Mouse (Mus musculus): Measurements from ENCODE around the gene Lmtk3.

Lmtk3 gene

GRCm38 (mm10) chr7:45784524-45785372 lies 1.2 kb downstream of the Lmtk3 start, which contains the start of gene Sult2b1:
Gene Sult2b1, minus strand, starts transcription at chr7:45784669.
- DNase-seq (ENCODE audit: extremely low read depth, low read depth) = no peak

- no peak for DNase-seq (ENCODE audit: extremely low read depth, low read depth)
Observed at GRCm38 (mm10) chr7:45785388-45786135, 2.0 kb downstream of the Lmtk3 start.

GRCm38 (mm10) chr7:45786136-45786578 lies 2.6 kb downstream of the Lmtk3 start:
- no peak for DNase-seq (ENCODE audit: extremely low read depth, low read depth)

DNA sequence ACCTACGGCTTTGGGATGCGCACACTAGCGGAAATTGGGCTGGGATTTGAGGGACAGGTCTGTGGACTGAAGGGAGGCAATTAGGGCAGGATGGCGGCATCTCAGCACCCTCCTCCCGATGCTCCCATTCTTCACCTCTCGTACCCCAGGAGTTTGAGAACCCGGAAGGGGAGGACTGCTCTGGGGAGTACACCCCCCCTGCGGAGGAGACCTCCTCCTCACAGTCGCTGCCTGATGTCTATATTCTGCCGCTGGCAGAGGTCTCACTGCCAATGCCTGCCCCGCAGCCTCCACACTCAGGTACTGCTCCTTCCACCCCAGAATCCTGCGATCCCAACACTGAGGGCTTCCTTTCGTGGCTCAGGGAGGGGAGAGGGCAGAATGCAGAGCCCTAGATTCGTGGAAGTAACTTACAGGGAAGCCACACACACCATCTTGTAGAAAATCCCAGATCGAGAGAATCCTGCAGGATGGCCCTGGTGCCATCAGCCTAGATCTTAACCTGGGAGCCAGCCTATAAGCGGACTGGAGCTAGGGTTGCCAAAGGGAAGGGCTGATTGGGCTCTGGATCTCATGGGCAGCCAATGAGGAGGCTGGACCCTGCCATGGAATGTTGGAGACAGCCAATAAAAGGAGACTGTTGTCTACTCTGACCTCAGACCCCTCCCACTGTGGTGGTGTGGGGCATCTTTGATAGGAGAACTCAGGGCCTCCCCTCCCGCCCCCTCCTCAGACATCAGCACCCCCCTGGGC lies 3.3 kb downstream of the Lmtk3 start:
- DNase-seq (ENCODE audit: extremely low read depth, low read depth) = peak; percentile 77

DNA sequence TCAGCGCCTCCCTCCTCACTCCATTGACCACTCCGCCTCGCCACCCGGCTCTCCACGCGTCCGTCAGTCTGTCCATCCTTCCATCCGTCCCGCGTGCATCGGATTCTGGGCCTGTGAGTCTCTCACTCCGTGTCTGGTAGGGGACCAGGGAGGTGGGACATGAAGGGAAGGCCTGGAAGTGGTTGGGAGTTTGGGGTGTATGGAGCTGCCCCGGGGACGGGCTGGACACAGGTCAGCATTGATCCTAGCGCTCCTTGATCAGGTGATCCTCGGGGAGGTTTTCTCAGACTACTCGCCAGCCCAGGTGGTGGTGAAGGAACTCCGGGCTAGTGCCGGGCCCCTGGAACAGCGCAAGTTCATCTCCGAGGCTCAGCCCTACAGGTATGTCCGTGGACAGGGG lies 4.1 kb downstream of the Lmtk3 start:
- no peak for DNase-seq (ENCODE audit: extremely low read depth, low read depth)

- DNase-seq (ENCODE audit: extremely low read depth, low read depth) = no peak
Observed at GRCm38 (mm10) chr7:45790721-45791120, 7.2 kb downstream of the Lmtk3 start.

DNA sequence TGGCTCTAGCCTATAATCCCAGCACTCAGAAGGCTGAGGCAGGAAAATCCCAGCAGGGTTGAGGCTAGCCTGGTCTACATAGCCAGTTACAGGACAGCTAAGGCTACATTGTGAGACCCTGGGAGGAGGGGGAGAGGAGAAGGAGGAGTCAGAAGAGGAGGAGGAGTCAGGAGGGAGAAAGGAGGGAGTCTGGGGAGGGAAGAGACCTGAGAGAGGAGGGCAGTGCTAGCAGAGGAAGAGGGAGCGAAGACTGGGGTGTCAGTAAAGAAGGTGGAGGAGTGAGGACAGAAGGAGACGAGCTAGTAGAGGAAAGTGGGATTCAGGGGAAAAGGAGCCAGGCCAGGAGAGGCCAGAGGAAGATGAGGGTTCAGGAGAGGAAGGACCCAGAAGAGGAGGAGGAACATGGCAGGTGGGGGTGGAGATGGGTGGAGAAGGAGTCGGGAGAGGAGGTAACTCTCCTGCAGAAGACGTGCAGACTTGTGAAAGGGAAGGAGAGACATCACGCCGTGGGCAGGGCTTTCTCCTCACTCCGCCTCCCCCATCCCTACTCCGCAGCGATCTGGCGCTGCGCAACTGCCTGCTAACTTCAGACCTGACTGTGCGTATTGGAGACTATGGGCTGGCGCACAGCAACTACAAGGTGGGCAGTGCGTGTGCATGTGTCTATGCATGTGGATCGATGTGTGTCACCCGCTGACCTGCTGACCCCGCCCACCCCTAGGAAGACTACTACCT lies 8.4 kb downstream of the Lmtk3 start:
- DNase-seq (ENCODE audit: extremely low read depth, low read depth) = no peak

- no peak for DNase-seq (ENCODE audit: extremely low read depth, low read depth)
Observed at GRCm38 (mm10) chr7:45793240-45793639, 9.7 kb downstream of the Lmtk3 start.

DNA sequence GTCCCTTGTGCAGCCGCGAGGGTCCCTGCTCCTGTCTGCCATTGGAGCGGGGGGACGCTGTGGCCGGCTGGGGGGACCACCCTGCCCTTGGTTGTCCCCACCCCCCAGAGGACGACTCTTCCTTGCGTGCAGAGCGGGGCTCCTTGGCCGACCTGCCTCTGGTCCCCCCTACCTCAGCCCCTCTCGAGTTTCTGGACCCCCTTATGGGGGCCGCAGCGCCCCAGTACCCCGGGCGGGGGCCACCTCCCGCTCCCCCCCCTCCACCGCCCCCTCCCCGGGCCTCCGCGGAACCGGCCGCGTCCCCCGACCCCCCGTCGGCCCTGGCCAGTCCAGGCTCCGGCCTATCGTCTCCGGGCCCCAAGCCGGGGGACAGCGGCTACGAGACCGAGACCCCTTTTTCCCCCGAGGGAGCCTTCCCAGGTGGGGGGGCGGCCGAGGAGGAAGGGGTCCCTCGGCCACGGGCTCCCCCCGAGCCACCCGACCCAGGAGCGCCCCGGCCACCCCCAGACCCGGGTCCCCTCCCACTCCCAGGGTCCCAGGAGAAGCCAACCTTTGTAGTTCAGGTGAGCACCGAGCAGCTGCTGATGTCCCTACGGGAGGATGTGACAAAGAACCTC lies 10.5 kb downstream of the Lmtk3 start:
- DNase-seq (ENCODE audit: extremely low read depth, low read depth) = no peak

DNA sequence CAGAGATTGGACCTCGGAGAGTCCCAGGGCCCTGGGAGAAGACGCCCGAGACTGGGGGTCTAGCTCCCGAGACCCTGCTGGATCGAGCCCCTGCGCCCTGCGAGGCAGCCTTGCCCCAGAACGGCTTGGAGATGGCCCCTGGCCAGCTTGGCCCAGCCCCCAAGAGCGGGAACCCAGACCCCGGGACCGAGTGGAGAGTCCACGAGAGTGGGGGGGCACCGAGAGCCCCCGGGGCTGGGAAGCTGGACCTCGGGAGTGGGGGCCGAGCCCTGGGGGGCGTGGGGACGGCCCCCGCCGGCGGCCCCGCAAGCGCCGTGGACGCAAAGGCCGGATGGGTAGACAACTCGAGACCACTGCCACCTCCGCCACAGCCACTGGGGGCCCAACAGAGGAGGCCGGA lies 11.4 kb downstream of the Lmtk3 start:
- no peak for DNase-seq (ENCODE audit: extremely low read depth, low read depth)

DNA sequence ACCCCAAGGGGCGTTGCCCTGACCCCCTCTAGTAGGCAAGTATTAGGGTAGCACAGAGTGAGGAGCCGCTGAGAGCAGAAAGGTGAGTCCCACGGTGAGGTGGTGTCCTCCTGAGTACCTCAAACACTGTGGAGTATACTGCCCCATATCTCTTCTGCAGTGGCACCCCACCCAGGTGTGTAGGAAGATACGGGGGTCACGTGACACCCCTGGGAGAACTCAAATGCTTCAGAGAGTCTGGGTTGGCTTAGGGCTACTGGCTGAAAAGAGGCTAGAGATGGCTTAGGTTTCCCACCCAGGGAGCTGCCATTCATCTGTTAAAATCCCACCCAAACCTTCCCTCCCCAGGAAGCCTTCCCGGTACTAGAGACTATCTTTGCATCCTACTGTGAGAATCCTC lies 13.4 kb downstream of the Lmtk3 start:
- DNase-seq (ENCODE audit: extremely low read depth, low read depth) = no peak

DNA sequence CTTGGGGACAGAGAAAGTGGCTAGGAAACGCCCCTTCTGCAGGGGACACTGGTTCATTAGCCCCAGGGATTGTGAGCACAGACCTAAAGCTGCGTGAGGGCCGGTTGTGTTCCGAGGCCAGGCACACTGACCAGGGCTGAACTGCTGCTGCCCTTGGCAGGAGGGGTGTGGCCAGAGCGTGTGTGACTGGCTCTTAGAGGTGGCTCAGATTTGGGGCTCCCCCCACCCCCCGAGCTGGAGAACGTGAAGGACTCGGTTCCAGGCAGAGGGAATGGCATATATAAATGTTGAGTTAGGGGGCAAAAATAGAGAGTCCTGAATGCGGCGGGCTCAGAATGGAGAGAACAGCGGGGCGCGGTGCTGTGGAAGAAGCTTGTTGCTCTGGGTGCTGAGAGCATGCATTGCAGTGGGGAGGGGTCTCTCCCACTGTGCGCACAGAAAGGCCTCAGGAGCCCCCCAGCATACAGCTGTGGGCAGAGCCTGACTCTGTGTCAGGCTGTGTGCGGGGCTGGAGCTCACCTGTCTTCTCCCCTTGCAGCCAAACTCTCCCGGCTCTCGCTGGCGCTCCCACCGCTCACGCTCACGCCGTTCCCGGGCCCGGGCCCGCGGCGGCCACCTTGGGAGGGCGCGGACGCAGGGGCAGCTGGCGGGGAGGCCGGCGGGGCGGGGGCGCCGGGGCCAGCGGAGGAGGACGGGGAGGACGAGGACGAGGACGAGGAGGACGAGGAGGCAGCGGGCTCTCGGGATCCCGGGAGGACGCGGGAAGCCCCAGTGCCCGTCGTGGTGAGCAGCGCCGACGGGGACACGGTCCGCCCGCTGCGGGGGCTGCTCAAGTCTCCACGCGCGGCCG lies 14.3 kb downstream of the Lmtk3 start:
- DNase-seq (ENCODE audit: extremely low read depth, low read depth) = no peak

GRCm38 (mm10) chr7:45798511-45798836 lies 14.9 kb downstream of the Lmtk3 start:
- no peak for DNase-seq (ENCODE audit: extremely low read depth, low read depth)

- DNase-seq (ENCODE audit: extremely low read depth, low read depth) = no peak
Observed at GRCm38 (mm10) chr7:45798931-45799330, 15.4 kb downstream of the Lmtk3 start.

DNA sequence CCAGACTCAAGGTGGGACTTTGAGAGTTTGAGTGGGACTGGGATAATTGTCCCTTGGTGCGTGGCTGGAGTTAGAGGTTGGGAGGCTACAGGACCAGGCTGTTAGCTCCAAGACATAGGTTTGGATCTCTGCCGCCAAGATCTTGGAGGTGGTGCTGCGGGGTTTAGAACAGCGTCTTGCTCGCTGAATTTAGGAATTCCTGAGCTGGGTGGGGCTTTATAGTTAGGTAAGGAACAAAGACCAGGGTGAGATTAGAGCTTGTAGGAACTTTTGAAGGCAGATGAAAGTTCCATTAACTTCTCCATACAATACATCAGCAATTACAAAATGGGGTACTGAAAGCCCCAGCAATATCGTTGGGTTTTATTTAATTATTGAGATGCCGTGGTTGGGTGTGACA lies 16.5 kb downstream of the Lmtk3 start:
- DNase-seq (ENCODE audit: extremely low read depth, low read depth) = no peak

DNA sequence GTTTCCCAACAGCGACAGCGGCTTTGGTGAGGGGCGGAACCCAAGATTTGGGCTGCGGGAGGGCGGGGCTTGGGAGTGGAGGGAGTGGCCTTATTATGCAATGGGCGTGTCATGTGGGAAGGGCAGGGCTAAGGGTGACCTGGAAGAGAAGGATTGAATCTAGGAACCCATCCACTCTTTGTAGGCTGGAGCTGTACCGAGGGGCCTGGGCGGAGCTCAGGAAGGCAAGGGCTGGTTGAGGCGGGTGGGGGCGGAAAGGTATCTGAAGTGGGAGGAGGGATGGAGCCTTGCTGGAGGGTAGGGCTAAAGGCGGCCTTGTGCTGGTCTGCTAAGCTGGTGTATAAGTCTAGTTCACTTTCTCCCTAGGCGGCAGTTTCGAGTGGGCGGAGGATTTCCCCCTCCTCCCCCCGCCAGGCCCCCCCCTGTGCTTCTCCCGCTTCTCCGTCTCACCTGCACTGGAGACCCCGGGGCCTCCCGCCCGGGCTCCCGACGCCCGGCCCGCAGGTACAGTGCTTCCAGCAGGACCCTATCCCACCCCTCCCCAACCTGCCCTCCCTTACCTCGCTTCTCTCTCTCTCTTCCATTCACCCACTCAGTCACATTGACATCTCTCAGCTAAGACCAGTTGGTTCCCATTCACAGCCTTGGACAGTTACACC lies 17.1 kb downstream of the Lmtk3 start:
- DNase-seq (ENCODE audit: extremely low read depth, low read depth) = peak; percentile 68

DNA sequence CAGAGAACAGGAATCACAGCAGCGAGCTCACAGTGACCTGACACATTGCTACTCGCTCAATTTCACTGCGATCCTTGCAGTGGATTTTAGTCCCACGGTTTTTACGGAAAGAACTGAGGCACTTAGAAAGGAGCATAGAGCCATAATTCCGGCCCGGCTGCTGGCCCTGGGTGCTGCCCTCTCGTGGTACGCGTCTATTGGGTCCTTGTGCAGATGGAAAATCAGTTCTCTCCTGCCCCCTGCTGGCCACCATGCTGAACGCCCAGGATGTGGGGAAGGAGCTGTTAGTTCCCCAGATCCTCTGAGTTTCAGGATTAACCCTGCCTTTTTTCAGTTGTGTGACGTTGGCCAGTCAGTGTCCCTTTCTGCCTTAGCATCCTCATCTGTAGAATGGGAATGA lies 17.8 kb downstream of the Lmtk3 start:
- peak; percentile 78 for DNase-seq (ENCODE audit: extremely low read depth, low read depth)

DNA sequence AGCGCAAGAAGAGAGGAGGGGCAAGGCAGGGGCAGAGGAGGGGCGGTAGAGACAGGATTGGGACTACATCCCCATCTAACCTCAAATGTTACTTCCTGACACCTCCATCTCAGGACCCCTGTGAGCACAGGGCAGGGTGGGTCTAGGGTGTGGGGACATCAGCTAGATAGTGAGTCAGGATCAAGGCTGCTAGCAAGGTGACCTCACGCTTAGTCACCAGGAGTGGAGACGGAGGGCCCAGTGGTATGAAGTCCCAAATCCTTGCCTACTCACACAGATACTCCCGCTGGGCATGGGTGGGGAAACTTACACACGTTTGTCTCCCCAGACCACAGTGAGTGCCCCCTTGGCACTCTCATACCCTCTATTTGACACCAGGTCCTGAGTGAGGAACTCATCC lies 19.0 kb downstream of the Lmtk3 start:
- no peak for DNase-seq (ENCODE audit: extremely low read depth, low read depth)

GRCm38 (mm10) chr7:45805941-45806340 lies 22.4 kb downstream of the Lmtk3 start:
- no peak for DNase-seq (ENCODE audit: extremely low read depth, low read depth)
